Mouse (Mus musculus): ENCODE measurements at regions not wholly inside any gene's neighbourhood (a gene's known extent, or its start where the extent isn't known, plus 50 kb on each side); places are given as distances from the start of the nearest gene placed in this dataset.

DNA sequence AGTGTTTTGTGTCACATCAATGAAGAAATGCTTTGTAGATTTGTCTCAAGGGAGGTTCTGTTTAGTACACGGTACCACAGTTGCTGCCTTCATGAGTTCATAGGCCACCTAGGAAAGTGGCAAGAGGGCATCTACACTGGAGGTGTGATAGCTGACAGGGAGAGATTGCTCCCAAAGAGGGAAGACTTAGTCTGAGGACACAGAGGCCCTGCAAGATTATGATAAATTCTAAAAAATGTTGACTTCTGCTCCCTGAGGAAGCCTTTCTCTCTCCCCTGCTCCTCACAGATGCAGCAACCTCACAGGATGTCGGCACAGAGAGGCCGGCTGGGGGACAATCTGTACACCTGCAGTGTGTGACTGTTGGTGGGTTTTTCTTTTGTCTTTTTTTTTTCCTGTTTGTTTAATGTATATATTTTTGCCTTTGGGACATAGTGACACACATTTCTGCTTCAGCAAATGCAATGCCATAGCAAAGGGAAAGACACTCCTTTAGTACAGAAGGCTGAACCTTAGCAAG is 133.5 kb upstream of the Lpp start:
- TF ChIP-seq POLR2A (IDR thresholded peaks at IDR 0.05; ENCODE audit: borderline replicate concordance, insufficient read depth, low read length): no peak
- no peak for TF ChIP-seq CTCF (IDR thresholded peaks at IDR 0.05; ENCODE audit: borderline replicate concordance, insufficient read depth, low read depth, low read length)

Measured in cerebellum, adult 2 months (tissue).